Mouse (Mus musculus) heart, adult 11 months (tissue): ENCODE data around the gene Mlycd.
A peak's percentile ranks its signal among the peaks of the same experiment; 100 is the strongest.
"Not testable (repeated sequence)": the region's sequence is repeated elsewhere in the genome, so short reads cannot be mapped to it uniquely, and the experiment has no call there.

ENCODE experiments used
- DNase-seq: peaks from one replicate; pipeline ENCODE4 v3.0.0; 2022

Mlycd gene

GRCm38 (mm10) chr8:119394524-119395026 is at the start of gene Mlycd:
Mlycd (plus strand) TSS chr8:119394878.
- DNase-seq = peak; percentile 100

- no peak for DNase-seq
Observed at GRCm38 (mm10) chr8:119345029-119345682, 49.5 kb upstream of the Mlycd start.

- DNase-seq = no peak
Observed at GRCm38 (mm10) chr8:119345683-119346075, 49.0 kb upstream of the Mlycd start.

- DNase-seq = no peak
Observed at GRCm38 (mm10) chr8:119351647-119352046, 43.0 kb upstream of the Mlycd start.

- DNase-seq = no peak
Observed at GRCm38 (mm10) chr8:119352977-119353658, 41.6 kb upstream of the Mlycd start.

- DNase-seq = no peak
Observed at GRCm38 (mm10) chr8:119353659-119354023, 41.0 kb upstream of the Mlycd start.

- DNase-seq = not testable (repeated sequence)
Observed at GRCm38 (mm10) chr8:119356631-119357030, 38.0 kb upstream of the Mlycd start.

- no peak for DNase-seq
Observed at GRCm38 (mm10) chr8:119358175-119358574, 36.5 kb upstream of the Mlycd start.

GRCm38 (mm10) chr8:119358836-119359235 is 35.8 kb upstream of the Mlycd start:
- no peak for DNase-seq

- DNase-seq = no peak
Observed at GRCm38 (mm10) chr8:119360686-119361295, 33.9 kb upstream of the Mlycd start.

GRCm38 (mm10) chr8:119374716-119375115 is 20.0 kb upstream of the Mlycd start:
- DNase-seq = not testable (repeated sequence)

GRCm38 (mm10) chr8:119378476-119378875 is 16.2 kb upstream of the Mlycd start:
- DNase-seq = no peak

- DNase-seq = no peak
Observed at GRCm38 (mm10) chr8:119380619-119381018, 14.1 kb upstream of the Mlycd start.

GRCm38 (mm10) chr8:119384478-119384877 is 10.2 kb upstream of the Mlycd start:
- DNase-seq = peak; percentile 91

GRCm38 (mm10) chr8:119385854-119386253 is 8.8 kb upstream of the Mlycd start:
- no peak for DNase-seq

GRCm38 (mm10) chr8:119386988-119387387 is 7.7 kb upstream of the Mlycd start:
- DNase-seq = no peak

GRCm38 (mm10) chr8:119394097-119394496 is 581 bp upstream of the Mlycd start:
- peak; percentile 91 for DNase-seq

- DNase-seq = peak; percentile 91
Observed at GRCm38 (mm10) chr8:119395072-119395950, 633 bp downstream of the Mlycd start.

- DNase-seq = peak; percentile 89
Observed at GRCm38 (mm10) chr8:119398558-119398957, 3.9 kb downstream of the Mlycd start.

- peak; percentile 97 for DNase-seq
Observed at GRCm38 (mm10) chr8:119399255-119399654, 4.6 kb downstream of the Mlycd start.

GRCm38 (mm10) chr8:119400122-119400671 is 5.5 kb downstream of the Mlycd start:
- DNase-seq = no peak

GRCm38 (mm10) chr8:119400904-119401303 is 6.2 kb downstream of the Mlycd start:
- no peak for DNase-seq

GRCm38 (mm10) chr8:119403912-119404311 is 9.2 kb downstream of the Mlycd start:
- no peak for DNase-seq
